Mouse (Mus musculus): ENCODE results near the gene Actl6a.

DNA sequence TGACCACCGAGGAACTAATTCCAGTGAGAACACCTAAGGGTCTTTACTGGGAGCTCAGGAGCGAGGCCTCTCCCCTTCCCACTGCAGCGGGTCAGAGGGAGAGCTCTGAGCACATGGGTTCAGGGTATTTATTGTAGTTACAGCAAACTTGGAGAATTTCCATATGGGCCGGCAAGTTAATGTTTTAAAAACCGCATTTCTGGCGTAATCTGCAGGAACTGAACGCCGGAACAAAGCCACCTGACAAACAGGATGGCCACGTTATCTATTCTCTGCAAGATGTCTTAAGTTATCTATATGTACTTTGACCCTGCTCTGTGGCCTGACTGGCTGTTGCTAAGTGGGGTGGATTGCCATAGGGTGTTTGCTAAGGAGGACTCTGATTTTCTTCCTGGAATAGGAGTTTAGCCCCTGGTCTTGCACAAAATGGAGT lies 16.5 kb upstream of the Actl6a start:
- TF ChIP-seq EP300 (IDR thresholded peaks at IDR 0.05; ENCODE audit: low read depth) (no peak), CTCF (IDR thresholded peaks at IDR 0.05; ENCODE audit: low read depth) (no peak)

All from heart, postnatal 0 days (tissue).